Mouse (Mus musculus) cerebellum, adult 2 months (tissue): ENCODE data around the gene Ddc.

Experiments used
- CTCF ChIP-seq: fragments of 200-500 bp; IDR thresholded peaks from 2 replicates; pipeline ENCODE4 v1.5.1; 2011; ENCODE audit warnings: low read depth, mild to moderate bottlenecking, control low read depth, low read length, moderate library complexity, borderline replicate concordance; ENCODE audit not compliant: insufficient read depth
- POLR2A ChIP-seq: fragments of 200-500 bp; IDR thresholded peaks from 2 replicates; pipeline ENCODE4 v1.6.1; 2011; ENCODE audit warnings: low read length, control low read depth, borderline replicate concordance; ENCODE audit not compliant: insufficient read depth

DNA sequence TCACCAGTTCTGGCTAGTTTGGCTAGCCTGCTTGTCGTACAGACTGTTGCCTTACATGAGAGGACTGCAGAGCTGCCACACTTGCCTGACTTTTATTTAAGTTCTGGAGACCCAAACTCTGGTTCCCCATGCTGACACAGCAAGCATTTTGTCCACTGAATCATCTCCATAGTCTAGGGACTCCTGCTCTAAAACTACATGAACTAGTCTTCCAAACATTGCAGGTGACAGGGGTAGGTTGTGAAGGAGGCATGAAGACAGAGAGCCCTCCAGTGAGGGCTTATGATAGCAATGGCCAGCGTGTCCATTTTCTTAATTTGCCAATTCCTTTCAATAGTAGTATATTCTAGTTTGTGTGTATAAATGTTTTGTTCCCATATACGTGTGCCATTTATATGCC, 31.1 kb upstream of the Ddc start:
- TF ChIP-seq CTCF (no peak), POLR2A (no peak)
